ENCODE assay signal across 19 mouse cellular contexts in the genomic region with DNA sequence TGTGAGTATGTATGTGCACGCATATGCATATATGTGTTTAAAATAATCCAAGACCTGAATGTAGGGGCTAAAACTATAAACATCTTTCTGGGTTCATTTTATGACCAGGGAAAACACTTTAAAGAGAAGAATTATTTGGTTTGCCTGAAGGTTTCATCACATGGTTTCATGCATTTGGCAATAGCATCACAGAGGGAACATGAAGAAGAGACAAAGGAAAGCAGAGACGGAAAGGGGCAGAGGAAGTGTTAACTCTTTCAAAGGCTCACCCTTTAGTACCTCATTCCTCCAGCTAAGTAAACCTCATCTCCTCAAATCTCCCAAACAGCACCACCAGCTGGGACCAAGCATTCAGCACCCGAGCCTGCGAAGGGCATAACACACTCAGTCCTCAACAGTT. TPM values are rescaled to one million over a fixed set of nuclear protein-coding genes. Genes with fewer than 3 reads are reported as not detected.
DNase-seq lines count a peak whose midpoint lies in the region; ATAC-seq lines count a peak whose summit lies in the region.
"Had no signal": no experiment of that assay in that cellular context is flagged by ENCODE, and none has a peak within 500 bp of the region (broad histone marks: within the 10 kb centered on the region; RNA-seq: fewer than 3 reads in every experiment).

No protein-coding gene starts in this region.

- H3K9me3 ChIP-seq in midbrain, embryonic 11.5 days (ENCODE audit: control insufficient read depth, low read length): no peaks in the 10 kb centered on the region
- no peaks in the 10 kb centered on the region for H3K9me3 ChIP-seq in midbrain, embryonic 14.5 days (ENCODE audit: control insufficient read depth, low read length)
- H3K9me3 ChIP-seq: G1E had no signal

- ATAC-seq in midbrain, embryonic 11.5 days (ENCODE audit: low FRiP score): no peak
- no peak for ATAC-seq in midbrain, embryonic 14.5 days (ENCODE audit: low FRiP score, low TSS enrichment)
- ATAC-seq in granulocyte monocyte progenitor cell, adult 5-6 weeks (replicated peaks; ENCODE audit: poor library complexity, severe bottlenecking): peak; percentile 61; the same call in 1 of the 2 replicates
- ATAC-seq: activated CD4-positive, CD25-positive, alpha-beta regulatory T cell, adult 4 months; CD4-positive, CD25-positive, alpha-beta regulatory T cell, adult 4 months; Patski had no signal

- no peaks in the 10 kb centered on the region for H3K27me3 ChIP-seq in midbrain, embryonic 11.5 days (ENCODE audit: control insufficient read depth, insufficient read depth, low read length)
- H3K27me3 ChIP-seq in midbrain, embryonic 14.5 days (ENCODE audit: control insufficient read depth, insufficient read depth, low read length): no peaks in the 10 kb centered on the region
- H3K27me3 ChIP-seq: CH12.LX, Patski had no signal

- H3K4me2 ChIP-seq in midbrain, embryonic 11.5 days: no peak overlapping the region
- no peak overlapping the region for H3K4me2 ChIP-seq in midbrain, embryonic 14.5 days (ENCODE audit: low read length)

- H3K4me1 ChIP-seq in midbrain, embryonic 11.5 days (ENCODE audit: control insufficient read depth, insufficient read depth, low read length): no peaks in the 10 kb centered on the region
- H3K4me1 ChIP-seq in midbrain, embryonic 14.5 days (ENCODE audit: control insufficient read depth, insufficient read depth, low read length): no peaks in the 10 kb centered on the region

- no peak overlapping the region for H3K27ac ChIP-seq in midbrain, embryonic 11.5 days (ENCODE audit: low read depth, low read length)
- H3K27ac ChIP-seq in midbrain, embryonic 14.5 days (replicated peaks; ENCODE audit: low read depth, low read length): no peak overlapping the region

- DNase-seq in midbrain, embryonic 11.5 days (ENCODE audit: low spot score, missing footprints): peak; percentile 56
- DNase-seq in midbrain, embryonic 14.5 days: no peak
- no peak for DNase-seq in lung, postnatal 25 days (ENCODE audit: low spot score)
- DNase-seq: adrenal gland, adult 2 months; adrenal gland, adult 8-10 months; adrenal gland, postnatal 10 days; adrenal gland, postnatal 14 days; adrenal gland, postnatal 25 days; adrenal gland, postnatal 36 days; B cell, adult 2 months; cerebellum, adult 11 months; cerebellum, adult 11-12 months; cerebellum, adult 18-20 months had no signal

- no peak overlapping the region for H3K4me3 ChIP-seq in midbrain, embryonic 11.5 days (ENCODE audit: low read depth, low read length)
- H3K4me3 ChIP-seq in midbrain, embryonic 14.5 days (replicated peaks; ENCODE audit: low read depth, low read length): no peak overlapping the region

- WGBS in midbrain, embryonic 11.5 days: 90% methylated on average over 4 of the region's 4 CpGs
- 80% methylated on average over 4 of the region's 4 CpGs for WGBS in midbrain, embryonic 14.5 days

- H3K36me3 ChIP-seq in midbrain, embryonic 11.5 days (ENCODE audit: control insufficient read depth, insufficient read depth, low read length): no peaks in the 10 kb centered on the region
- no peaks in the 10 kb centered on the region for H3K36me3 ChIP-seq in midbrain, embryonic 14.5 days (ENCODE audit: control insufficient read depth, insufficient read depth, low read length)

- H3K9ac ChIP-seq in midbrain, embryonic 11.5 days (ENCODE audit: low read length): no peak overlapping the region
- no peak overlapping the region for H3K9ac ChIP-seq in midbrain, embryonic 14.5 days (replicated peaks; ENCODE audit: low read length)

RNA-seq across cellular contexts. Expression of a gene that starts 41.1 kb away (rescaled TPM):
- polyA plus RNA-seq in midbrain, embryonic 11.5 days (2014; fragmentation: Nextera tagmentation; extraction: Ambion mirVana): 44.6 and 45.2 TPM in 2 replicates
- polyA plus RNA-seq in midbrain, embryonic 14.5 days (2014; fragmentation: Nextera tagmentation; extraction: Ambion mirVana): 23.6 and 27.5 TPM in 2 replicates
- total RNA-seq in granulocyte monocyte progenitor cell, adult 5-6 weeks (2014; fragmentation: Nextera tagmentation): 43.7 and 49.3 TPM in 2 replicates
- 44.2 and 47.4 TPM in 2 replicates for total RNA-seq in granulocyte monocyte progenitor cell, adult 5-6 weeks (2017)
